Mouse (Mus musculus): ENCODE measurements at regions not wholly inside any gene's neighbourhood (a gene's known extent, or its start where the extent isn't known, plus 50 kb on each side); places are given as distances from the start of the nearest gene placed in this dataset.

GRCm38 (mm10) chr3:6731372-6732297 is 111.4 kb upstream of the 1700008P02Rik start:
- TF ChIP-seq CTCF (IDR thresholded peaks at IDR 0.05; ENCODE audit: borderline replicate concordance, extremely low read depth, insufficient read depth, insufficient read length) (no peak), POLR2A (IDR thresholded peaks at IDR 0.05; ENCODE audit: borderline replicate concordance, extremely low read depth, insufficient read depth, insufficient read length, poor library complexity, severe bottlenecking) (no peak)
